Mouse (Mus musculus) yolk sac, embryonic 10.5 days (tissue): ENCODE results near the gene Orm3.
A peak's percentile ranks its signal among the peaks of the same experiment; 100 is the strongest.

Experiments
- DNase-seq: peaks from one replicate; pipeline ENCODE4 v3.0.0-alpha.2; 2017; ENCODE audit warnings: low spot score

The Orm3 gene

DNA sequence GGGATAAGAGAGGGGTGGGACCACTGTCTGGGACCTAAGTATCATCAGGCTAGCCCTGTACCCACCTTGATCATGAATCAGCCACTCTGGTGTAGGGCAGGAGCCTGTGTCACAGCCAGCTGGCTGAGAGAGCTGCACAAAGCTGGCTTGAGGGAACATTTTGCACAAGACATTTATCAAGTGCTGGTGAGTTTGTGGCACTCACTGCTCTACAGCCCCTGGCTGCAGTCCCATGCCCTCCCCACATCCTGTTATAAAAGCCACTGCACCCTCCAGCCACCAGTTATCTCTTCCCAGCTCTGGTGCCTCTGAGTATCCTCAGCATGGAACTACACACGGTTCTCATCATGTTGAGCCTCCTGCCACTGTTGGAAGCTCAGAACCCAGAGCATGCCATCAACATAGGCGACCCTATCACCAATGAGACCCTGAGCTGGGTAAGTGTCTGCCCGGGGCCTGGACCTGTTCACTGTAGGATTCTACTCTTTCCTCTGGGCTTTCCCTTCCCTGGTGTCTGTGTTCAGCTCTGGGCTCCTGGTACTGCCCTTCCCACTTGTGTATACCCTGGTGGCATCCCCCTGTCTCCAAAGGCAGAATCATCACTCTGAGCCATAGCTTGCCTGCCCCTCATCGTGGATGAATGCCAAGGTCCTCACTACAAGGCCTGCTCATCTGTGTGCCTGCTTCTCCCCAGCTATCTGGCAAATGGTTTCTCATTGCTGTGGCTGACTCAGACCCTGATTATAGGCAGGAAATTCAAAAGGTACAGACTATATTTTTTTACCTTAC is at the start of gene Orm3:
TSS of gene Orm3 (plus strand) at position 286 of the 789 bp plus-strand sequence.
- DNase-seq, result no peak

DNA sequence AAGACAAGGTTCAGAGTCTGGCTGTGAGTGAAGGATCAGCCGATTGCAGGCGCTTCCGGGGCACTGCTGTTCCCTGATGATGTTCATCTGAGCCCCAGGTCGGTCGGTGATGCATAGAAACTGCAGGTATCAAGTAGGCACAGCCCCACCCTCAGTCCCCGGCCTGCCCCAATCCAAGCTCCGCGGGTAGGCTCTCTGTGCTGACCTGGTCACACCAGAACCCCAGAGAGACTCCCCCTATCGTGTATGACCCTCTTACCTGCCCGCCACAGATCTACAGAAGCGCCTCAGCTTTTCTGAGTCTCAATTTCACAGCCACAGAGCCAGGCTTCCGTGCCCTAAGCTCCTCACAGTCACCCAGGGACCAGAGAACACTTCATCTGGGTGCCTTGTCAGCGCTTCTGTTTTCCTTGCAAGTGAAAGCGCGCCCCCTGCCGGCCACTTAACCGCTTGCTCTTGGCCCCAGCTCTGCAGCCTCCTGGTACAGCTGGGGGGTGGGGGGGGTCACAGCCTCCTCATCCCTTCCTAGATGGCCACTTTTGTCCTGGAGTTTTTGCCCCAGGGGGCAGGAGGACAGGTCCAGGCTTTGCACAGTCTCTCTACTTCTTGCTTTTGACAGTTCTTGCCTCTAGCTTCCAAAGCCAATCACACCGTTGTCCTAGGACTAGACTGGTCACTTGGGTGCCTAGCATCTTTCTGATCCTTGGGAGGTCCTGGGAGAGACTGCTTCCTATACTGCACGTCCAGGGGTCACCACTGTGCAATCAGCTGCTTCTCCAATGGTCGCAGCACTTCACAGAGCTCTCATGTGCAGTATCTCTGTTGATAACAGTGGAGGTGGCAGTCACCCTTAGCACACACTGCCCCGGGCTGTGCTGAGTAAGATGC is 48.5 kb upstream of the Orm3 start:
- peak; percentile 76 for DNase-seq

DNA sequence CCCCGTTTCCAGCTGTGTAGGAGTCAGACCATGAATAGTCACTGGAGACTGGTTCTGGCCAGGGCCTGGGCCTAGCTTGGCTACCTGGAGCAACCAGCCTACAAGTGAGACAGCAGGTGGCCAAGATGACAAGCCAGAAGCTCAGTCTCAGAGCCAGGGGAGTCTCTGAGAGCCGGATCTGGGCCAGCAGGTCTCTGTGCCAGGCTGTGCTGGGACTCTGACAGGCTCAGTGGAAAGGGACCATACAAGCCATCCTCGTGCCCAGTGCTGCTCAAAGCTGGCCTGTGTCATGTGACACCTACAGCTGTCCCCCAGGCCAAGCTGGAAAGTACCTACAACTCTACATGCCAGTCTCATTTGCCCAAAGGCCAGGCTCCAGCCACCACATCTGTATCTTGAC is 47.6 kb upstream of the Orm3 start:
- no peak for DNase-seq

DNA sequence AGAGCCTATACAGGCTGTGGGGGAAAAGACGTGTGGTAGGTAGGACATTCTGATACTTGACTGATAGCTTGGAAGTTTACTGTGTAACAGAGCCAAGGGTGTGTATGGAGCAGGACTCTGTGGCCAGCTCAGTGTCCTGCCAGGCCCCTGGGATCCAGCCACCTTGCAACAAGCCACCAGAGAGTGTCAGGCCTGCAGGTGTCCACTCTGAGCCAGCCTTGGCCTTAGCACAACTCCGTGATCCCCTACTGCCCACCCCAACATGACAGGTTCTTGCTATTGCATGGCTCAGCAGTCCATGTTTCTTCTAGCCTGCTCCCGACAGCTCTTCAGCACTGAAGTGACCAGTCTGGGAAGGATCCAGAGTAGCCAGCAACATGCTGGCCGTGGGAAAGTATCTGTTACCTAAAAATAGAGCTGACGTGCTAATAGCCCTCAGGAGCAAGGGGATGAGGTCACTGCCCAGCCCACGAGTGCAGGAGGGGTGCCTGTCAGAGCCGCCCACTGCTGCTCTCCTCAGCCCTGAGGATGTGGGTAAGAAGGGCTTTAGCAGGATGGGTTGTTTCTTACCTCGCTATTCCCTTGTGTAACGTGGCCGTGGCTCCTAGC is 45.6 kb upstream of the Orm3 start:
- no peak for DNase-seq

DNA sequence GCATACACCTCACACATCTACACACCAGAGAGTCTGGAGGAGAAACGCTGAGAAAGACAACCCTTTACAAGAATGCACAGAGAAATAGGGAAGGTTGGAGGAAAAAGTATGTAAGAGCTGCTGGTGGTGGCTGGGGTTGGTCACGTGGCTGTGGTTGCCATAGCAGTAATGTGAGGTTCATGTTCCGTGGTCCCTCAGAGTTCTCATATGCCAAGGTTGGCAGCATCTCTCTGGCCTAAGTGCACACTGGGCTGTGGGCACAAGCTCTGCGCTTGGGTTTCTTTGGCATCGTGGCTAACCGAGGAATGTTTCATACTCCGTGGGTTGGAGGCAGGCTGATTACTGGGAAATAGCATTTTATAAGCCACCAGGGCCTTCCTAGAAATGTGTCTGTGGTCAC is 44.5 kb upstream of the Orm3 start:
- no peak for DNase-seq

DNA sequence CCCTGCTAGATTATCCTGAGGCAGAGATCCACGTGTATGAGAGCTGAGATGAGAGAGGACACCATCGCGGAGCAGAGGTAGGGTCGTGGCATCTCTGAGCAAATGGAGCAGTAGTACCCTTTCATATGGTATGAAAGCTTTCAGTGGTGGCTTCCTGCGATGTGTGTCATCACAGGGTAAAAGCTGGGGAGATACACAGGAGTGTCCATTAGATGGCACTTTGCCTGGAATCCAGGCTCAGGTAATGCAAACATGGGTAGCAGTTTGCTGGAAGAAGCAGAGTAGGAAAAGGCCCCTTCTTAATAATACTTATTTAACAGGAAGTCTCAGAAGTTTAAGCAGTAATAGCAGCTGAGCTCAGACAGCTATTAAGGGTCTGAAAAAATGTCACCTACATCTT is 41.9 kb upstream of the Orm3 start:
- DNase-seq, result no peak

DNA sequence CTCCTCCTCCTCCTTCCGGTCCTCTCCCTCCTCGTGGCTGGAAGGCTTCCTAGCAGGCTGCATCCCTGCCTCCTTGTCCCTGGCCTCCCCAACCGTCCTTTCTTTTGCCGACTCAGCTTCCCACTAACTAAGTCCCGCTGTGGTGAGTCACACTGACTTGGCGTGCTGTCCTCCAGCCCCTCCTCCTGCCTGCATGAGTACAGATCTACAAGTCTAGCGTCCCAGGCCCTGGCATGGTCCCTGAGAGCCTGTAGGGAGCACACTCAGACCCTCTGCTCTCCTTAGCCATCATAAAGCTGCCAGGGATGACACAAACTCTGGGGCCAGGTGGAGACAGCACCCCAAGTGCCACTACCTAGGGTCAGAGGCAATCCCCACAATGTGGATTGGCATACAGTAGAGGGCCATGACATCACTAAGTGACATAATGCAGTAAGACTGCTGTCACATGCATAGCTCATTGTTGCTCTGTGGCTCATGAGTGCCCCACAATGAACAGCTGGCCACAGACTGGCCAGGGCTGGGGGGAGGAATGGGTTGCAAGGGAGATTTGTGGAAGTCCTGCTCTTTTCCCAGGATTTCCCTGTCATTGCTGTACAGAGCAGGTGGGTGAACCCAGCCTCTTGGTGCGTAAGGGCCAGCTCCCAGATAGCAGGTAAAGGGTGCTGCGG is 39.8 kb upstream of the Orm3 start:
- DNase-seq, result no peak

DNA sequence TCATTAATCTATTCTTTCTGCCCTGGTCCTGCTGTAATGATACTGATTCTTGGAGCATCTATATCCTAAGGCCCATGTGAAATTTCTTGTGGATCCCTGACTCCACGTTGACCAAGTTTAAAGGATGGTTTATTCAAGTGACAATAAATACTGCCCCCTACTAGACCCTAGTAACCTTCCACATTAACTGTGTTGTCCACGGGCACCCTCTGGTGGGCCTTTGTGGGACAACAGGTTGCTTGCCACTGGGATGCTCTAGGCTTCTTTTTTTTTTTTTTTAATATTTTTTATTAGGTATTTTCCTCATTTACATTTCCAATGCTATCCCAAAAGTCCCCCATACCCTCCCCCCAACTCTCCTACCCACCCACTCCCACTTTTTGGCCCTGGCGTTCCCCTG is 36.4 kb upstream of the Orm3 start:
- peak; percentile 18 for DNase-seq

DNA sequence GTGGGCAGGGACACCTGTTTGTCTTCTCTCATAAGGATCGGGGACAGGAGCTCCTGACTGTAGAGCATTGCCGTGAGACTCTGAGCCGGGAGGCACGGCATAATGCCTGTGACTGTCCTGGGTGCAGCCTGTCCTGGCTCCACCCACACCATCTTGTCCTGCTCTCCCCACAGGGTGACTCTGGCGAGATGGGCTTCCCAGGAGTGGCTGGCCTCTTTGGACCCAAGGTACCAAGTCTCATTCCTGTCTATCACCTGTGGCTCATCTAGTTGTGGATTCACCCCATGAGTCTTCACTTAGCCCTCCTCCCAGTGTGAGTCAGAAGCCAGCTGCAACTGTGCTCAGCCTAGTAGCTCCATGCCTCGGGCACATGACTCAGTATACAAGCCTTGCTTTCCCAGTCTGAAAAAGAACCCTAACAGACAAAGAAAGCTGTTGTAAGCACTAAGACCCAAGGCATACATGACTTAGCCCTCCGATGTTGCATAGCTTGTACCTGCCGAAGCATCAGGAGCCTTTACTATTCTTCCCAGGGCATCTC is 32.6 kb upstream of the Orm3 start:
- DNase-seq, result no peak

DNA sequence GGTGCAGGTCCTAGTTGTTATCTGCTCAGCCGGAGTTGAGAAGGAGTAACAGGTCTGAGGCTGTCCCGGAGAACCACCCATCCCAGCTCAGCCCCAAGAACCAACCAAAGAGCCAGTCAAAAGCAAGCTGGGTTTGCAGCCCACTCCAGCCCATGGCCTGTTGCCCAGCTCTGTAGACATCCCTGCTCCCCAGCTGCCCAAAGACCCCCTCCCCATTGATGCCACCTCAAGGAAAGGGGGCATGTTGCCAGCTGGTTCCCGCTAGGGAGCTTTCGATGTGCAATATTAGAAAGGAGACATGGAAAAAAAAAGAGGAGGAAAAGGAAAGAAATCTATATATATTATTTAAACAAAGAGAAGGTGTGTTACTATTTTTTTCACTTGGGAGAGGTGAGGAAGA is 22.6 kb upstream of the Orm3 start:
- no peak for DNase-seq

DNA sequence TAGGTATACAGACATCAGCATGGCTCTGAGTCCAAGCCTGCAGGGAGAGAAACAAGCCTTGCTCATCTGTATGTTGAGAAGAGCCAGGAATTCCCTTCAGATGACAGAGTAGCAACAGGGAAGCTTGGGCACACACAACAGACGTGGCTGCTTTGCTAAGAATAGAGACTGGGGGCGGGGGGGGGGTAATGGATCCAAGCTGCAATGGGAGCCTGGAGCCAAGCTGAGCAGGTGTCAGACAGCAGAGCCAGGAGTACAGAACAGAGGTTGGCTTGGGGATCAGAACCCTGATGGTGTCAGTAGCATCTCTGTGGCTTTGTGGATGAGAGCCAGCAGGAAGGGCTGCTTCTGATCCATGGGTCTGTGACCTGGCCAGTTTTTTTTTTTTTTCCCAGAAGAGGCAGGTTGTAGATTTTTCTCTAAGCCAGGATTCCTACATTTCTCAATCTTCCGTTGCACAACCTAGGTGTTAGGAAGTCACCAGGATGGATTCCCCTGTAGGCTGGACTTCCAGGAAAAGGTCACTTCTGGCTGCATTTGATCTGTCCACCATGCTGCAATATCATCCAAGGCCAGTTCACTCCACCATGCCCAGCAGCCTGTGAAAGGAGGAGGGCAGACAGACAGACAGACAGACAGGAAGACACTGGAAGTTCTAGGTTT is 17.4 kb upstream of the Orm3 start:
- DNase-seq, result peak; percentile 63

DNA sequence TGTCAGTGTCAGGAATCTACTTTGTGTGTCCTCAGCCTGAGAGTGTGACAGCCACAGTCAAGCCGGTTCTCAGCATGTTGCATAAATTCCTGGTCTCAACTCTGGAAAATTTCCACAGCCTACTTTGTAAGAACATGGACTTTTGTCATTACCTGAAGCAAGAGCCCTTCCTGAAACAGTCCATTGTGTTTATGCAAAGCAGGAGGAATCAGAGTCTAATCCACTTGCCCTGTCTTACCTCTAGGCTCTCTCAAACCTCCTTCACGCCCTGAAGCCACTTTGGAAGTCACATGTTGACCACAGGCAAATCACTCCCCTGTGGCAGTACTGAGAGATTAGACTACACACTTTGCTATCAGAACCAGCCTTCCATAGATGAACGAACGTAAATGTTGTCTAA is 13.5 kb upstream of the Orm3 start:
- no peak for DNase-seq

DNA sequence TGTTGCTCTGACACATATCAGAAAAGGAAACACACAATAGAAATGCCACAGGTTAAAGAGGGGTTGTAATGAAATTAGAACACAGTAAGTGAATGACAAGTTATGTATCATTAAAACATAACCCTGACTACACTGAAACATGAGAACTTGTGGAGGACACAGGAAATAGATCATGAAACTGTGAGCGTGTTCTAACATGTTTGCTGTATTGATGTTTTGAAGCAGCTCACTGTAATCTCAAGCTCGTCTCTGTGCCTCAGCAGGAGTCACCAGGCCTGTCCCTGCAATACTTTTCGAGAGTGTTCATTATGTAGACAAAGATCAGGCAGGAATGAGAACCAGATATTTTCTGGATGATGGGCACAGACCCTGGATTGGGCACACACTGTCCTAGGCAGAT is 12.4 kb upstream of the Orm3 start:
- DNase-seq, result no peak

DNA sequence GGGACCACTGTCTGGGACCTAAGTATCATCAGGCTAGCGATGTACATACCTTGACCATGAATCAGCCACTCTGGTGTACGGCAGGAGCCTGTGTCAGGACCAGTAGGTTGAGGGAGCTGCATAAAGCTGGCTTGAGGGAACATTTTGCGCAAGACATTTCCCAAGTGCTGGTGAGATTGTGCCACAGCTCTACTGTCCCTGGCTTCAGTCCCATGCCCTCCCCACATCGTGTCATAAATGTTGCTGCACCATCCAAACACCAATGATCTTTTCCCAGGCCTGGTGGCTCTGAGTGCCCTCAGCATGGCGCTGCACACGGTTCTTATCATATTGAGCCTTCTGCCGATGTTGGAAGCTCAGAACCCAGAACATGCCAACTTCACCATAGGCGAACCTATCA is 11.7 kb upstream of the Orm3 start, which contains the start of gene Orm1:
TSS of gene Orm1 (plus strand) at position 266 of the 400 bp plus-strand sequence.
- DNase-seq, result no peak

DNA sequence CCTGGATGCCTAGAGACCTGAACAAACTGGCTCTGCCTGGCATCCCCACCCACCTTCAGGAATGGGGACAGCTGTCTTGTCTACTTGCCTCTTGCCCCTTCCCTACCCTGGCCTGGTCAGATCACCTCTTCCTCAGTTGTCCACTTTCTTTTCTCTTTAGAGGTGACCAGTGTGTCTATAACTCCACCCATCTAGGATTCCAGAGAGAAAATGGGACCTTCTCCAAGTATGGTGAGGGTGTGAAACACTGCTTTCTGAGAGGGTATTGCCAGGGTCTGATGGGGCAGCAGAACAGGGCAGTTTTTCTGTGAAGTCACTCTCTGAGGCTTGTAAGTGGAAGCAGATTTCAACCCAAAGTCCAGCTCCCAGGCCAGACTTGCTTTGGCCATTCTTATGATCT is 10.7 kb upstream of the Orm3 start:
- DNase-seq, result no peak

DNA sequence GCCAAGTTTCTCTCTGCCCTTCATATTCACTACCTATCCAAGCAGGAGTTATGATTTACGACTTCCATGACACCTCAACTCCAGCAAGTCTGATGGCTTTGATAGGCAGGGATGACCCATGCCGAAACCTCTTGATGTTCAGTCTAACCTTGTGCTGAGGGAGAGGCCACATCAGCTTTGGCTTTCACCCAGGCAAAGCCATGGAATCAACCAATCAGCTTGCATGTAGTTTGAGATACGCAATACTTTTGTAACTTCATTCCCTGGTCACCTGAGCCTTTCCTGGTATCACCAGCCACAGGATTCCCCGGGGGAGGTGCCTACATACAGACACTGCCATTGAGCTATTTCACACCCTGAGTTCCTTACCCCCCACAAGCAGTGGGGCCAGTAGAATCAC is 9.3 kb upstream of the Orm3 start:
- no peak for DNase-seq

DNA sequence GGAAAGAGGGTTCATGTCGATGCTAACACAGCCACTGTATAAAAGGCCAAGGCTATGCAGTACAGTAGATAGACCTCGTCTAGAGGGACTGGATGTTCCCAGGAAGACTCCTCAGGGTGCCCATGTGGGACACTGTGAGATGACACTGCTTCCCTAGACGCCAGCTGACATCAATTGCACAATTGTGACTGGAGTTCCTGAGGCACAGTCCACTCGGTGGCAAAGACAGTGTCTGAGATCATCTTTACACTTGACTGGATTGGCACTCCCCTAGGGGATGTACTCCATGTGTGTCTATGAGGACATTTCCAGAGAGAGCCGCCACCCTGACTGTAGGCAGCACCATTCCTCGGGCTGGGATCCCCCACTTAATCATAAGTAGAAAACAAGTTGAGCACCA is 7.4 kb upstream of the Orm3 start:
- DNase-seq, result no peak

DNA sequence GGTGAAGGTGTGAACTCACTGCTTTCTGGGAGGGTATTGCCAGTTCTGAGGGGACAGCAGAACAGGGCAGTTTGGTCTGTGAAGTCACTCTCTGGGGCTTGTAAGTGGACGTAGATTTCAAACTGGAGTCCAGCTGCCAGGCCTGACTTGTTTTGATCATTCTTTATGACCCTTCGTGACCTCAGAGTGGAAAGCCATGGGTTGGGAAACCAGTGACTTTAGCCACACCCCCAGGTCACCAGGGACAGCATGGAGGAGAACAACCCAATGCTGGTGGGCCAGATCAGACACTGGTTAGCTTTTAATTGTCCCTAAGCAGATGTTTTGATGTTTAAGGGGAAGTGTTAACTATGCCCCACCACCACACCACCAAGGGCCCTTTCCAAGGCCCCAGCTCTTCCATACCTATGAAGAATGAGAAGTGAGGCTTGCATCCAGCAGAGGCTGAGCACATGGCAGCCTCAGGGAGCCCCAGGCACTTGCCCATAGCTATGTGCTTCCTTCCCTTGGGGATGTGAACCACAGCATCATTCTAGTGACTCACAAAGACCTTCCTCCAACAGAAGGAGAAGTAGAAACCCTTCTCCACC is 1.1 kb downstream of the Orm3 start:
- DNase-seq, result no peak

DNA sequence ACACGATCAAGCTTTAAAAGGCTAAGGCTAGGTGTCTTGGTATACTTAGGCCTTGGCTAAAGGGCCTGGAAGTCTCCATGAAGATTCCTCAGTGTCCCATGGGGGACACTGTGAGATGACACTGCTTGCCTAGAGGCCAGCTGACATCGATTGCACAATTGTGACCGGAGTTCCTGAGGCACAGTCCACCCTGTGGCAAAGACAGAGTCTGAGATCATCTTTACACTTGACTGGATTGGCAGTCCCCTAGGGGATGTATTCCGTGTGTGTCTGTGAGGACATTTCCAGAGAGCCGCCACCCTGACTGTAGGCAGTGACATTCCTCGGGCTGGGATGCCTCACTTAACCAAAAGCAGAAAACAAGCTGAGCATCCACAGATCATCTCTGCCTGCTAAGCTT is 3.9 kb downstream of the Orm3 start:
- DNase-seq, result no peak

DNA sequence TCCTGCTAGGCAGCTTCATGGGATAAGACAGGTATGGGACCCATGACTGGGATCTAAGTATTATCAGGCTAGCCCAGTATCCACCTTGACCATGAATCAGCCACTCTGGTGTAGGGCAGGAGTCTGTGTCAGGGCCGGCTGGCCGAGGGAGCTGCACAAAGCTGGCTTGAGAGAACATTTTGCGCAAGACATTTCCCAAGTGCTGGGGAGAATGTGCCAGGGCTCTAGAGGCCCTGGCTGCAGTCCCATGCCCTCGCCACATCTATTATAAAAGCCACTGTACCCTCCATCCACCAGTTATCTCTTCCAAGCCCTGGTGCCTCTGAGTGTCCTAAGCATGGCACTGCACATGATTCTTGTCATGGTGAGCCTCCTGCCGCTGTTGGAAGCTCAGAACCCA is 6.2 kb downstream of the Orm3 start, which contains the start of gene Orm2:
TSS of gene Orm2 (plus strand) at position 300 of the 400 bp plus-strand sequence.
- DNase-seq, result no peak

DNA sequence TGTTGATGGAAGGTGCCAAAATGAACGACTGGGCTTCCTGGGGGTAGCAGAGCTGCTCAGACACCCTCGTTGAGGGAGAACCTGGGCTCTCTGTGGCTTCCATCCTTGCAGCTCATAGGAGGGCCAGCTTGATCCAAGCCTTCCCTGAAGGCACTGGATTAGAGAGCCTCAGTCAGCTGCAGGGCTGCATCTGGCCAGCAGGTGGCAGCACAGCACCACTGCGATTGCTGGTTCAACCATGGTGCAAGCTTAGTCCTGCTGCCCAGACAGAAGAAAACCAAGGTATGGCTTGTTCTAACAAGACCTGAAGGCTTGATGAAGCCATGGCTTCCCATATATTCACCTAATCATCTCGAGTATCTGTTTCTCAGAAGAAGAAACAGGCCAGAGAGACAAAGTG is 12.6 kb downstream of the Orm3 start:
- DNase-seq, result peak; percentile 45
